Mouse (Mus musculus) spleen, adult 18-20 months (tissue): ENCODE results near the gene Ephb4.

Experiments
- DNase-seq, 2 experiments: peaks; one replicate each; pipeline ENCODE4 v3.0.0; 2022; ENCODE audit warnings: mixed read lengths in 2 of 2

Ephb4 gene

GRCm38 (mm10) chr5:137349384-137350204 is at the start of gene Ephb4:
TSS of gene Ephb4 (plus strand) at chr5:137350109.
- DNase-seq = peak; percentile 27 to 35

- no peak for DNase-seq
These were observed 48.7 kb upstream of the Ephb4 start for GRCm38 (mm10) chr5:137301253-137301652.

- DNase-seq = no peak
These were observed 46.3 kb upstream of the Ephb4 start for GRCm38 (mm10) chr5:137303609-137304008.

- no peak for DNase-seq
These were observed 45.7 kb upstream of the Ephb4 start for GRCm38 (mm10) chr5:137304165-137304564.

- DNase-seq = no peak
These were observed 45.1 kb upstream of the Ephb4 start for GRCm38 (mm10) chr5:137304816-137305215.

GRCm38 (mm10) chr5:137305822-137306221 is 44.1 kb upstream of the Ephb4 start:
- DNase-seq = no peak

- DNase-seq = no peak
These were observed 43.4 kb upstream of the Ephb4 start for GRCm38 (mm10) chr5:137306439-137307005.

GRCm38 (mm10) chr5:137307071-137307912 is 42.6 kb upstream of the Ephb4 start, which contains the start of gene Srrt:
TSS of gene Srrt (minus strand) at chr5:137307674.
- peak; percentile 80 for DNase-seq

GRCm38 (mm10) chr5:137308356-137308755 is 41.6 kb upstream of the Ephb4 start:
- no peak for DNase-seq

GRCm38 (mm10) chr5:137313466-137314192 is 36.3 kb upstream of the Ephb4 start:
- no peak for DNase-seq

GRCm38 (mm10) chr5:137314193-137315083 is 35.5 kb upstream of the Ephb4 start, which contains the start of gene Trip6:
TSS of gene Trip6 (minus strand) at chr5:137314404.
- no peak for DNase-seq

GRCm38 (mm10) chr5:137315084-137315903 is 34.6 kb upstream of the Ephb4 start:
- DNase-seq = peak in 1 of 2 experiments; percentile 39

GRCm38 (mm10) chr5:137317361-137317760 is 32.5 kb upstream of the Ephb4 start:
- DNase-seq = no peak

- no peak for DNase-seq
These were observed 31.3 kb upstream of the Ephb4 start for GRCm38 (mm10) chr5:137318570-137318969.

- DNase-seq = no peak
These were observed 28.9 kb upstream of the Ephb4 start for GRCm38 (mm10) chr5:137320996-137321395.

- no peak for DNase-seq
These were observed 19.0 kb upstream of the Ephb4 start for GRCm38 (mm10) chr5:137330910-137331309.

- DNase-seq = no peak
These were observed 16.9 kb upstream of the Ephb4 start for GRCm38 (mm10) chr5:137332857-137333511.

GRCm38 (mm10) chr5:137333512-137334174 is 16.3 kb upstream of the Ephb4 start, which contains the start of gene Slc12a9:
TSS of gene Slc12a9 (minus strand) at chr5:137333597.
- peak; percentile 88 to 98 for DNase-seq

- DNase-seq = no peak
These were observed 15.6 kb upstream of the Ephb4 start for GRCm38 (mm10) chr5:137334317-137334716.
